Mouse (Mus musculus): Measurements from ENCODE around the gene Ghr. TPM values are rescaled to one million over a fixed set of nuclear protein-coding genes. Genes with fewer than 3 reads are reported as not detected.

Gene Ghr
- polyA plus RNA-seq, 1 experiment from 2014 or later, result 55.5 TPM

GRCm38 (mm10) chr15:3281216-3281615 is 302.1 kb downstream of the Ghr start:
- Histone ChIP-seq H3K4me1 (replicated peaks) (no peaks in the 10 kb centered on the region), H3K9ac (no peak overlapping the region), H3K27ac (no peak overlapping the region), H3K9me3 (replicated peaks) (no peaks in the 10 kb centered on the region), H3K27me3 (no peaks in the 10 kb centered on the region), H3K36me3 (peaks cover 31% of the 10 kb centered on the region; the same call in 1 of the 2 replicates), H3K4me3 (no peak overlapping the region), H3K4me2 (no peak overlapping the region)
- no peak for ATAC-seq (replicated peaks; ENCODE audit: insufficient number of reproducible peaks, insufficient read depth, low FRiP score, low read depth)

- H3K4me1 ChIP-seq (replicated peaks), result 0 out of 2 replicates have a peak, but pooled peaks cover 1% of the 10 kb centered on the region
- WGBS, result 79% methylated on average over 7 of the region's 7 CpGs
These were observed 304.1 kb downstream of the Ghr start for GRCm38 (mm10) chr15:3279242-3279641.

GRCm38 (mm10) chr15:3277391-3277790 is 305.9 kb downstream of the Ghr start:
- H3K36me3 ChIP-seq, result peaks cover 39% of the 10 kb centered on the region
- H3K4me1 ChIP-seq (replicated peaks), result peaks cover 8% of the 10 kb centered on the region; the same call in 1 of the 2 replicates
- H3K9me3 ChIP-seq (replicated peaks), result no peaks in the 10 kb centered on the region
- H3K9ac ChIP-seq, result no peak overlapping the region
- no peaks in the 10 kb centered on the region for H3K27me3 ChIP-seq
- WGBS, result 83% methylated on average over 2 of the region's 2 CpGs
- ATAC-seq (replicated peaks; ENCODE audit: insufficient number of reproducible peaks, insufficient read depth, low FRiP score, low read depth), result no peak
- H3K4me3 ChIP-seq, result no peak overlapping the region
- no peak overlapping the region for H3K27ac ChIP-seq
- no peak overlapping the region for H3K4me2 ChIP-seq

More at GRCm38 (mm10) chr15:3279242-3279641, 304.1 kb downstream of the Ghr start:
- peaks cover 39% of the 10 kb centered on the region for H3K36me3 ChIP-seq
- H3K9ac ChIP-seq, result no peak overlapping the region
- H3K27ac ChIP-seq, result no peak overlapping the region
- H3K4me3 ChIP-seq, result no peak overlapping the region
- no peaks in the 10 kb centered on the region for H3K9me3 ChIP-seq (replicated peaks)
- ATAC-seq (replicated peaks; ENCODE audit: insufficient number of reproducible peaks, insufficient read depth, low FRiP score, low read depth), result no peak
- H3K27me3 ChIP-seq, result no peaks in the 10 kb centered on the region
- H3K4me2 ChIP-seq, result no peak overlapping the region

- Histone ChIP-seq H3K4me3 (no peak overlapping the region), H3K9me3 (replicated peaks) (no peaks in the 10 kb centered on the region), H3K27me3 (no peaks in the 10 kb centered on the region), H3K9ac (no peak overlapping the region), H3K36me3 (peaks cover 19% of the 10 kb centered on the region), H3K27ac (no peak overlapping the region), H3K4me1 (replicated peaks) (peaks cover 13% of the 10 kb centered on the region; the same call in 1 of the 2 replicates), H3K4me2 (peak overlapping the region; percentile 68; the same call in 1 of the 2 replicates)
- WGBS, result 65% methylated on average over 1 of the region's 1 CpGs
- ATAC-seq (replicated peaks; ENCODE audit: insufficient number of reproducible peaks, insufficient read depth, low FRiP score, low read depth), result no peak
These were observed 310.1 kb downstream of the Ghr start for GRCm38 (mm10) chr15:3273191-3273590.

GRCm38 (mm10) chr15:3271216-3271615 is 312.1 kb downstream of the Ghr start:
- Histone ChIP-seq H3K4me1 (replicated peaks) (peaks cover 13% of the 10 kb centered on the region; the same call in 1 of the 2 replicates), H3K9me3 (replicated peaks) (no peaks in the 10 kb centered on the region), H3K27me3 (no peaks in the 10 kb centered on the region), H3K4me2 (peak overlapping the region; percentile 68), H3K36me3 (peaks cover 9% of the 10 kb centered on the region), H3K27ac (peak overlapping the region; percentile 91), H3K4me3 (peak overlapping the region; percentile 48), H3K9ac (peak overlapping the region; percentile 46)
- WGBS, result 19% methylated on average over 6 of the region's 6 CpGs
- ATAC-seq (replicated peaks; ENCODE audit: insufficient number of reproducible peaks, insufficient read depth, low FRiP score, low read depth), result peak; percentile 63; the same call in 1 of the 2 replicates

GRCm38 (mm10) chr15:3270646-3271077 is 312.6 kb downstream of the Ghr start:
- Histone ChIP-seq H3K27me3 (no peaks in the 10 kb centered on the region), H3K4me3 (peak overlapping the region; percentile 48), H3K36me3 (peaks cover 3% of the 10 kb centered on the region; the same call in 1 of the 2 replicates), H3K9ac (peak overlapping the region; percentile 43), H3K4me1 (replicated peaks) (peaks cover 13% of the 10 kb centered on the region; the same call in 1 of the 2 replicates), H3K9me3 (replicated peaks) (no peaks in the 10 kb centered on the region), H3K27ac (peak overlapping the region; percentile 91), H3K4me2 (peak overlapping the region; percentile 68)
- 3% methylated on average over 12 of the region's 12 CpGs for WGBS
- peak; percentile 85 for ATAC-seq (replicated peaks; ENCODE audit: insufficient number of reproducible peaks, insufficient read depth, low FRiP score, low read depth)

GRCm38 (mm10) chr15:3269996-3270645 is 313.2 kb downstream of the Ghr start:
- ATAC-seq (replicated peaks; ENCODE audit: insufficient number of reproducible peaks, insufficient read depth, low FRiP score, low read depth), result no peak; the same call in 1 of the 2 replicates
- 0 out of 2 replicates have a peak overlapping the region, but pooled peaks have one; percentile 43 for H3K9ac ChIP-seq

GRCm38 (mm10) chr15:3269496-3269895 is 313.8 kb downstream of the Ghr start:
- no peaks in the 10 kb centered on the region for H3K9me3 ChIP-seq (replicated peaks)
- 70% methylated on average over 4 of the region's 4 CpGs for WGBS
- no peak for ATAC-seq (replicated peaks; ENCODE audit: insufficient number of reproducible peaks, insufficient read depth, low FRiP score, low read depth)
- H3K4me1 ChIP-seq (replicated peaks), result peaks cover 13% of the 10 kb centered on the region; the same call in 1 of the 2 replicates
- H3K4me3 ChIP-seq, result no peak overlapping the region
- no peaks in the 10 kb centered on the region for H3K27me3 ChIP-seq
- peak overlapping the region; percentile 91 for H3K27ac ChIP-seq
- H3K4me2 ChIP-seq, result no peak overlapping the region
- no peak overlapping the region for H3K9ac ChIP-seq
- H3K36me3 ChIP-seq, result no peaks in the 10 kb centered on the region

More at GRCm38 (mm10) chr15:3269996-3270645, 313.2 kb downstream of the Ghr start:
- Histone ChIP-seq H3K27ac (peak overlapping the region; percentile 91), H3K9me3 (replicated peaks) (no peaks in the 10 kb centered on the region), H3K36me3 (no peaks in the 10 kb centered on the region), H3K4me3 (peak overlapping the region; percentile 48), H3K4me1 (replicated peaks) (peaks cover 13% of the 10 kb centered on the region; the same call in 1 of the 2 replicates), H3K4me2 (peak overlapping the region; percentile 68), H3K27me3 (no peaks in the 10 kb centered on the region)
- 36% methylated on average over 6 of the region's 6 CpGs for whole genome bisulfite sequencing

- Histone ChIP-seq H3K27ac (no peak within 1 kb of the TSS), H3K9ac (no peak within 1 kb of the TSS), H3K9me3 (replicated peaks) (no peaks in the 10 kb centered on the region), H3K4me3 (no peak within 1 kb of the TSS), H3K36me3 (no peaks in the 10 kb centered on the region), H3K4me1 (replicated peaks) (peaks cover 11% of the 10 kb centered on the region; the same call in 1 of the 2 replicates), H3K4me2 (no peak within 1 kb of the TSS), H3K27me3 (no peaks in the 10 kb centered on the region)
- ATAC-seq (replicated peaks; ENCODE audit: insufficient number of reproducible peaks, insufficient read depth, low FRiP score, low read depth), result no peak
- 80% methylated on average over 6 of the region's 6 CpGs for WGBS
These were observed 315.0 kb downstream of the Ghr start, which contains the start of gene Selenop for GRCm38 (mm10) chr15:3268247-3268646. Gene Selenop (plus strand): TSS chr15:3268547.
